ENCODE assay signal across 9 mouse cellular contexts in genomic region chr8:121117906-121118305, GRCm38 (mm10). TPM values are rescaled to one million over a fixed set of nuclear protein-coding genes. Genes with fewer than 3 reads are reported as not detected.
A peak's percentile ranks its signal among the peaks of the same experiment; 100 is the strongest.
DNase-seq lines count a peak whose midpoint lies in the region; ATAC-seq and TF ChIP-seq lines count a peak whose summit lies in the region.
"Had no signal": no experiment of that assay in that cellular context is flagged by ENCODE, and none has a peak within 500 bp of the region (broad histone marks: within the 10 kb centered on the region; RNA-seq: fewer than 3 reads in every experiment).

No protein-coding gene starts in this region.

- H3K9ac ChIP-seq in embryonic facial prominence, embryonic 14.5 days (ENCODE audit: low read depth, low read length), result peak overlapping the region; percentile 77
- H3K9ac ChIP-seq in hindbrain, postnatal 0 days (replicated peaks; ENCODE audit: low read length), result no peak overlapping the region
- H3K9ac ChIP-seq in neural tube, embryonic 13.5 days, result peak overlapping the region; percentile 61

- no peak for DNase-seq in lung, adult 2 months
- no peak for DNase-seq in lung, adult 18-20 months
- DNase-seq in embryonic facial prominence, embryonic 14.5 days (ENCODE audit: low spot score), result no peak
- DNase-seq in hindbrain, postnatal 0 days (ENCODE audit: low spot score), result no peak
- DNase-seq in adrenal gland, postnatal 4 days (ENCODE audit: low spot score in 2 of 2), result no peak
- no peak for DNase-seq in cerebellum, adult 9-11 months
- DNase-seq in cerebellum, adult 11 months, result no peak

- H3K4me2 ChIP-seq in embryonic facial prominence, embryonic 14.5 days (ENCODE audit: low read depth, low read length), result peak overlapping the region; percentile 91
- no peak overlapping the region for H3K4me2 ChIP-seq in hindbrain, postnatal 0 days (ENCODE audit: low read depth, low read length)
- H3K4me2 ChIP-seq in neural tube, embryonic 13.5 days, result peak overlapping the region; percentile 59

- H3K27me3 ChIP-seq in embryonic facial prominence, embryonic 14.5 days (replicated peaks; ENCODE audit: control insufficient read depth, insufficient read depth, low read length), result peaks cover 91% of the 10 kb centered on the region
- H3K27me3 ChIP-seq in hindbrain, postnatal 0 days (ENCODE audit: insufficient read depth, low read length), result peaks cover 90% of the 10 kb centered on the region
- peaks cover 97% of the 10 kb centered on the region for H3K27me3 ChIP-seq in neural tube, embryonic 13.5 days

- 8% methylated on average over 28 of the region's 28 CpGs for WGBS in lung, adult 2 months
- WGBS in embryonic facial prominence, embryonic 14.5 days, result under 1% methylated on average over 26 of the region's 28 CpGs
- WGBS in hindbrain, postnatal 0 days, result 1% methylated on average over 27 of the region's 28 CpGs
- under 1% methylated on average over 28 of the region's 28 CpGs for WGBS in neural tube, embryonic 13.5 days

- H3K9me3 ChIP-seq in embryonic facial prominence, embryonic 14.5 days (ENCODE audit: control insufficient read depth, low read length), result no peaks in the 10 kb centered on the region
- no peaks in the 10 kb centered on the region for H3K9me3 ChIP-seq in hindbrain, postnatal 0 days (ENCODE audit: low read length)
- H3K9me3 ChIP-seq in neural tube, embryonic 13.5 days, result no peaks in the 10 kb centered on the region

- no peak for TF ChIP-seq CTCF in lung, adult 2 months (IDR thresholded peaks at IDR 0.05; ENCODE audit: insufficient read depth, low read length)
- TF ChIP-seq CTCF in hindbrain, postnatal 0 days (IDR thresholded peaks at IDR 0.05; ENCODE audit: low read depth), result no peak

- ATAC-seq in embryonic facial prominence, embryonic 14.5 days (ENCODE audit: low read depth), result no peak
- no peak for ATAC-seq in hindbrain, postnatal 0 days
- no peak for ATAC-seq in neural tube, embryonic 13.5 days (ENCODE audit: low read depth)

- TF ChIP-seq POLR2A in lung, adult 2 months (IDR thresholded peaks at IDR 0.05; ENCODE audit: borderline replicate concordance, extremely low read depth, low read depth, low read length), result no peak

- H3K36me3 ChIP-seq in embryonic facial prominence, embryonic 14.5 days (ENCODE audit: control insufficient read depth, insufficient read depth, low read length), result no peaks in the 10 kb centered on the region
- no peaks in the 10 kb centered on the region for H3K36me3 ChIP-seq in hindbrain, postnatal 0 days (ENCODE audit: insufficient read depth, low read length)
- H3K36me3 ChIP-seq in neural tube, embryonic 13.5 days, result no peaks in the 10 kb centered on the region

- H3K4me1 ChIP-seq in lung, adult 2 months (ENCODE audit: control insufficient read depth, insufficient read depth, low read length), result no peaks in the 10 kb centered on the region
- peaks cover 5% of the 10 kb centered on the region for H3K4me1 ChIP-seq in embryonic facial prominence, embryonic 14.5 days (ENCODE audit: control insufficient read depth, insufficient read depth, low read length)
- H3K4me1 ChIP-seq in hindbrain, postnatal 0 days (ENCODE audit: insufficient read depth, low read length), result no peaks in the 10 kb centered on the region
- H3K4me1 ChIP-seq in neural tube, embryonic 13.5 days (replicated peaks), result peaks cover 18% of the 10 kb centered on the region

- H3K27ac ChIP-seq in embryonic facial prominence, embryonic 14.5 days (replicated peaks; ENCODE audit: low read depth, low read length), result peak overlapping the region; percentile 52; the same call in 1 of the 2 replicates
- H3K27ac ChIP-seq in hindbrain, postnatal 0 days, result no peak overlapping the region
- H3K27ac ChIP-seq in neural tube, embryonic 13.5 days (replicated peaks), result peak overlapping the region; percentile 73

- H3K4me3 ChIP-seq in lung, adult 2 months (replicated peaks; ENCODE audit: extremely low read depth, low read depth, low read length), result peak overlapping the region; percentile 18
- peak overlapping the region; percentile 59 for H3K4me3 ChIP-seq in embryonic facial prominence, embryonic 14.5 days (ENCODE audit: low read depth, low read length)
- H3K4me3 ChIP-seq in hindbrain, postnatal 0 days (ENCODE audit: low read length), result peak overlapping the region; percentile 26
- peak overlapping the region; percentile 41 for H3K4me3 ChIP-seq in neural tube, embryonic 13.5 days

RNA-seq across cellular contexts. Expression of gene Foxc2, which starts 1.9 kb away (rescaled TPM):
- polyA plus RNA-seq in lung, adult 2 months (2012; rRNA removed), result 1.4 and 1.6 TPM in 2 replicates
- polyA plus RNA-seq in embryonic facial prominence, embryonic 14.5 days (2014; fragmentation: Nextera tagmentation; extraction: Ambion mirVana), result 7.4 and 9.4 TPM in 2 replicates
- total RNA-seq in hindbrain, postnatal 0 days (2014; rRNA removed), result 3.7 and 10.6 TPM in 2 replicates
- polyA plus RNA-seq in hindbrain, postnatal 0 days (2015; fragmentation: Nextera tagmentation; extraction: Ambion mirVana), result 2.8 and 3.6 TPM in 2 replicates
- 6.5 and 7.6 TPM in 2 replicates for polyA plus RNA-seq in neural tube, embryonic 13.5 days (2015; fragmentation: Nextera tagmentation; extraction: Ambion mirVana)
- 10 to 100 TPM in 1 of 2 experiments, 1 to 10 TPM in 1; 9.8 to 15.2 TPM for total RNA-seq in adrenal gland, postnatal 4 days (2021)

RNA-seq across cellular contexts. Expression of gene Mthfsd, which starts 9.7 kb away (rescaled TPM):
- 44.7 and 51.6 TPM in 2 replicates for polyA plus RNA-seq in lung, adult 2 months (2012; rRNA removed)
- polyA plus RNA-seq in embryonic facial prominence, embryonic 14.5 days (2014; fragmentation: Nextera tagmentation; extraction: Ambion mirVana), result 46.1 and 56.7 TPM in 2 replicates
- total RNA-seq in hindbrain, postnatal 0 days (2014; rRNA removed), result 39.9 and 45.6 TPM in 2 replicates
- polyA plus RNA-seq in hindbrain, postnatal 0 days (2015; fragmentation: Nextera tagmentation; extraction: Ambion mirVana), result 44.4 and 47.0 TPM in 2 replicates
- polyA plus RNA-seq in neural tube, embryonic 13.5 days (2015; fragmentation: Nextera tagmentation; extraction: Ambion mirVana), result 50.6 and 53.8 TPM in 2 replicates
- total RNA-seq in adrenal gland, postnatal 4 days (2021), result 10 to 100 TPM; 39.2 to 42.7 TPM

RNA-seq across cellular contexts. Expression of gene Foxl1, which starts 9.8 kb away (rescaled TPM):
- polyA plus RNA-seq in lung, adult 2 months (2012; rRNA removed), result 2.5 and 3.0 TPM in 2 replicates
- 0.32 and 0.96 TPM in 2 replicates for polyA plus RNA-seq in embryonic facial prominence, embryonic 14.5 days (2014; fragmentation: Nextera tagmentation; extraction: Ambion mirVana)
- 0.40 and 0.58 TPM in 2 replicates for total RNA-seq in hindbrain, postnatal 0 days (2014; rRNA removed)
- polyA plus RNA-seq in hindbrain, postnatal 0 days (2015; fragmentation: Nextera tagmentation; extraction: Ambion mirVana), result 0.21 TPM in 1 of 2 replicates, not detected in the other
- polyA plus RNA-seq in neural tube, embryonic 13.5 days (2015; fragmentation: Nextera tagmentation; extraction: Ambion mirVana), result 0.70 and 0.84 TPM in 2 replicates
- 1 to 10 TPM; 1.2 to 1.8 TPM for total RNA-seq in adrenal gland, postnatal 4 days (2021)
- total RNA-seq: layer of hippocampus, postnatal 25 days had no signal

RNA-seq across cellular contexts. Expression of gene Foxf1, which starts 33.7 kb away (rescaled TPM):
- polyA plus RNA-seq in lung, adult 2 months (2012; rRNA removed), result 194 and 406 TPM in 2 replicates
- polyA plus RNA-seq in embryonic facial prominence, embryonic 14.5 days (2014; fragmentation: Nextera tagmentation; extraction: Ambion mirVana), result 7.0 and 7.6 TPM in 2 replicates
- 1.8 and 1.9 TPM in 2 replicates for total RNA-seq in hindbrain, postnatal 0 days (2014; rRNA removed)
- polyA plus RNA-seq in hindbrain, postnatal 0 days (2015; fragmentation: Nextera tagmentation; extraction: Ambion mirVana), result 1.2 and 1.4 TPM in 2 replicates
- 1.2 and 2.1 TPM in 2 replicates for polyA plus RNA-seq in neural tube, embryonic 13.5 days (2015; fragmentation: Nextera tagmentation; extraction: Ambion mirVana)
- total RNA-seq in adrenal gland, postnatal 4 days (2021), result 1 to 10 TPM; 1.1 TPM
